Mouse (Mus musculus) hindbrain, embryonic 12.5 days (tissue): ENCODE results near the gene Mt3. TPM values are rescaled to one million over a fixed set of nuclear protein-coding genes. Genes with fewer than 3 reads are reported as not detected.

Experiments
- ATAC-seq: fragments of 200-750 bp; cut with Nextera tagmentation; 2 replicates; pipeline ENCODE4 v1.8.0; 2017; ENCODE audit warnings: moderate TSS enrichment; ENCODE audit not compliant: low FRiP score
- H3K27ac ChIP-seq: fragments of 300-500 bp; sonication (generic); 2 replicates; pipeline ENCODE4 v1.5.1; 2016; ENCODE audit warnings: mild to moderate bottlenecking
- H3K27me3 ChIP-seq: fragments of 300-500 bp; sonication (generic); 2 replicates; pipeline ENCODE4 v1.6.1; 2016; ENCODE audit warnings: mild to moderate bottlenecking
- H3K36me3 ChIP-seq: fragments of 300-500 bp; sonication (generic); 2 replicates; pipeline ENCODE4 v1.6.1; 2016; ENCODE audit warnings: mild to moderate bottlenecking
- H3K4me1 ChIP-seq: fragments of 300-500 bp; sonication (generic); 2 replicates; pipeline ENCODE4 v1.6.1; 2016
- H3K4me2 ChIP-seq: fragments of 300-500 bp; sonication (generic); replicated peaks from 2 replicates; pipeline ENCODE4 v1.6.1; 2016; ENCODE audit warnings: mild to moderate bottlenecking
- H3K4me3 ChIP-seq: fragments of 300-500 bp; sonication (generic); 2 replicates; pipeline ENCODE4 v1.5.1; 2016; ENCODE audit warnings: mild to moderate bottlenecking
- H3K9ac ChIP-seq: fragments of 300-500 bp; sonication (generic); 2 replicates; pipeline ENCODE4 v1.6.1; 2016; ENCODE audit warnings: mild to moderate bottlenecking, moderate library complexity
- H3K9me3 ChIP-seq: fragments of 300-500 bp; sonication (generic); replicated peaks from 2 replicates; pipeline ENCODE4 v1.6.1; 2016; ENCODE audit warnings: mild to moderate bottlenecking
- WGBS: fragments of 180-500 bp; shearing (Covaris S2); methylation state at CpG from one replicate; pipeline ENCODE4 v1.1.7; 2016; 5-methylcytosine and 5-hydroxymethylcytosine counted together
- polyA plus RNA-seq: library from polyadenylated mRNA; unstranded; fragments of >200 nt; fragmentation: Nextera tagmentation; extraction: Ambion mirVana; gene quantifications from 2 replicates; pipeline ENCODE4 v1.2.1, GENCODE M21; 2016

The Mt3 gene
- polyA plus RNA-seq, 1 experiment from 2014 or later, result 33.1 TPM

GRCm38 (mm10) chr8:94194591-94195223, 42.3 kb downstream of the Mt3 start:
- H3K4me2 ChIP-seq, result no peak overlapping the region
- no peaks in the 10 kb centered on the region for H3K36me3 ChIP-seq
- H3K9me3 ChIP-seq, result no peaks in the 10 kb centered on the region
- no peak overlapping the region for H3K4me3 ChIP-seq
- no peak for ATAC-seq
- 93% methylated on average over 7 of the region's 7 CpGs for WGBS
- H3K27me3 ChIP-seq, result no peaks in the 10 kb centered on the region
- H3K4me1 ChIP-seq, result 0 out of 2 replicates have a peak, but pooled peaks cover 4% of the 10 kb centered on the region
- no peak overlapping the region for H3K27ac ChIP-seq
- no peak overlapping the region for H3K9ac ChIP-seq

GRCm38 (mm10) chr8:94199202-94199869, 46.9 kb downstream of the Mt3 start:
- Histone ChIP-seq H3K36me3 (no peaks in the 10 kb centered on the region), H3K4me2 (no peak overlapping the region), H3K27ac (no peak overlapping the region), H3K9ac (no peak overlapping the region), H3K27me3 (no peaks in the 10 kb centered on the region), H3K4me3 (no peak overlapping the region), H3K9me3 (no peaks in the 10 kb centered on the region), H3K4me1 (no peaks in the 10 kb centered on the region)
- ATAC-seq, result no peak
- 45% methylated on average over 10 of the region's 10 CpGs for WGBS

Other genes starting within 250 kb of the Mt3 start
- gene Amfr, start 139.8 kb upstream of the Mt3 start, polyA plus RNA-seq, result 77.4 and 79.4 TPM in 2 replicates
- gene Nudt21, start 115.6 kb upstream of the Mt3 start, polyA plus RNA-seq, result 127 and 132 TPM in 2 replicates
- gene Ogfod1, start 115.4 kb upstream of the Mt3 start, polyA plus RNA-seq, result 14.6 and 17.7 TPM in 2 replicates
- 22.9 and 23.4 TPM in 2 replicates for gene Bbs2, start 53.7 kb upstream of the Mt3 start, polyA plus RNA-seq
- not detected in 2 replicates for gene Mt4, start 15.4 kb upstream of the Mt3 start, polyA plus RNA-seq
- 13.2 TPM in 2 replicates for gene Mt2, start 20.1 kb downstream of the Mt3 start, polyA plus RNA-seq
- 34.0 and 47.3 TPM in 2 replicates for gene Mt1, start 26.5 kb downstream of the Mt3 start, polyA plus RNA-seq
- gene Nup93, start 62.0 kb downstream of the Mt3 start, polyA plus RNA-seq, result 80.4 and 85.1 TPM in 2 replicates
- not detected in 2 replicates for gene Slc12a3, start 176.6 kb downstream of the Mt3 start, polyA plus RNA-seq
- 52.5 and 56.8 TPM in 2 replicates for gene Herpud1, start 233.8 kb downstream of the Mt3 start, polyA plus RNA-seq